Mouse (Mus musculus): ENCODE measurements around the gene Mad2l2.

Mad2l2 gene

GRCm38 (mm10) chr4:148149540-148149939 is 19.4 kb downstream of the Mad2l2 start:
- peak in 1 of 2 experiments; percentile 52 for DNase-seq

- no peak for DNase-seq
These were observed 20.1 kb downstream of the Mad2l2 start for GRCm38 (mm10) chr4:148150242-148150641.

DNA sequence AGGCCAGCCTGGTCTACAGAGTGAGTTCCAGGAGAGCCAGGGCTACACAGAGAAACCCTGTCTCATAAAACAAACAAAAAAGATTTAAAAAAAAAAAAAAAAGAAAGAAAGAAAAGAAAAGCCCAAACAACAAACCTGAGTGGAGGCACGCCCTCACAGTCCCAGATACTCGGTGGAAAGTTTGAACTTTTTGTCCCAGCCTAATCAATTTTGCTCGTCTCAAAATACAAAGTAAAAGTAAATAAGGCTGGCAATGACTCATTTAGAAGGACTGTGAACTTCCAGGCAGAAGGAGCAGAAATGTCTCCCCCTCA is 20.7 kb downstream of the Mad2l2 start:
- no peak for DNase-seq

DNA sequence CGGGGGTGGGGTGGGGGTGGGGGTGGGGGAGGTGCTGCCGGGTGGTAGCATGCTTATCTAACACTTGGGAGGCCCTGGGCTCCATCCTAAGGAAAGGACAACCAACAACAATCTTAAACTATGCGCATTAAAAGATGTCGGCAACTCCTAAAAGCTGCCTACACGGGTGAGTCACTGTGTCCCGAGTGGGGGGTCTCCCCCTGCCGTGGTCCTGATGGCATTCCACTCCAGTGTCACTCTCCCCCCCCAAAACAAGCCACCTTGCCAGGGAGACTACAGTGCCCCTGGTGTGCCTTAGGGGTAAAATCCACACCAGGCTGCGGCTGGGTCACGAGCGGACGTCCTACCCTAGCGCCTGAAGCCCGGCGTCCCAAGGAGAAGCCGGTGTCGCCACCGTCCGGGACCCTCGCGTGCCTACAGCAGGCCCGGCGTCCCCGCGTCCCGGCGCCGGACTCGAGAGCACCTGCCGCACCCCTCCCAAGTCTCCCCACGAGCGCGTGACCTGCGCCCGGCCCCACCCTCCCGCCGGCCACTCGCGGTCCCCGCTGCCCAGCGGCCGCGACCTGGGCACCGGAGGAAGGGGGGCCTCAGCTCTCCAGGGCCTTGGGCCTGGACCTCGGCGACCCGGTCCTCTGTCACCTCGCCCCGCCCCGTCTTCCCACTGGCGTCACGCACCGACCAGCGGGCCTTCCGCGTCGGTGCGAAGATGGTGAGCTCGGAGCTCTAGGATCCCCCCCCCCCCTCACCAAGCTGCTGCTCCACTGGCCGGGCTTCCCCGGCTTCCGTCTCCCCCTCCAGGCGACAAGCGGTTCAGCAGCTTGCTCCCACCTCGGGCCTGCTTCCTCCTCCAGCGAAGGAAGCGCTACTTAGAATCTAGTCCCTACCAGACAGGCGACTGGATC is 21.3 kb downstream of the Mad2l2 start, which contains the start of gene Fbxo6:
TSS of gene Fbxo6 (minus strand) at position 874 of the 902 bp plus-strand sequence.
- DNase-seq: peak; percentile 89 to 95

GRCm38 (mm10) chr4:148152547-148152946 is 22.4 kb downstream of the Mad2l2 start:
- no peak for DNase-seq

GRCm38 (mm10) chr4:148154006-148154405 is 23.8 kb downstream of the Mad2l2 start:
- no peak for DNase-seq

DNA sequence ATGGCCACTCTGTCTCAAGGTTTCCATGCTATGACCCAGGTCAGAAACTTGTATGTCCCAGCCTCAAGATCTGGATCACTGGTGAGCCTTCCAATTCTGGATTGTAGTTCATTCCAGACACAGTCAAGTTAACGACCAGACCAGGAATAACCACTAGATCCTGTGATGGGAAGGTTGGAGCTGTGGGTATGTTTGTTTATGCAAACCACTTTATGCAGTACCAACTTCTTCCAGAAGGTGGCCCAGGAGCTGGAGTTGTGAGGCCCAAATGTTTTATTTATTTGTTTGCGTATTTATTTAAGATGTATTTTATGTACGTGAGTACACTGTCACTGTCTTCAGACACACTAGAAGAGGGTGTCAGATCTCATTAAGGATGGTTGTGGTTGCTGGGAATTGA is 24.8 kb downstream of the Mad2l2 start:
- DNase-seq: peak in 1 of 2 experiments; percentile 79

GRCm38 (mm10) chr4:148158436-148159348 is 28.5 kb downstream of the Mad2l2 start:
- peak; percentile 29 to 62 for DNase-seq

DNA sequence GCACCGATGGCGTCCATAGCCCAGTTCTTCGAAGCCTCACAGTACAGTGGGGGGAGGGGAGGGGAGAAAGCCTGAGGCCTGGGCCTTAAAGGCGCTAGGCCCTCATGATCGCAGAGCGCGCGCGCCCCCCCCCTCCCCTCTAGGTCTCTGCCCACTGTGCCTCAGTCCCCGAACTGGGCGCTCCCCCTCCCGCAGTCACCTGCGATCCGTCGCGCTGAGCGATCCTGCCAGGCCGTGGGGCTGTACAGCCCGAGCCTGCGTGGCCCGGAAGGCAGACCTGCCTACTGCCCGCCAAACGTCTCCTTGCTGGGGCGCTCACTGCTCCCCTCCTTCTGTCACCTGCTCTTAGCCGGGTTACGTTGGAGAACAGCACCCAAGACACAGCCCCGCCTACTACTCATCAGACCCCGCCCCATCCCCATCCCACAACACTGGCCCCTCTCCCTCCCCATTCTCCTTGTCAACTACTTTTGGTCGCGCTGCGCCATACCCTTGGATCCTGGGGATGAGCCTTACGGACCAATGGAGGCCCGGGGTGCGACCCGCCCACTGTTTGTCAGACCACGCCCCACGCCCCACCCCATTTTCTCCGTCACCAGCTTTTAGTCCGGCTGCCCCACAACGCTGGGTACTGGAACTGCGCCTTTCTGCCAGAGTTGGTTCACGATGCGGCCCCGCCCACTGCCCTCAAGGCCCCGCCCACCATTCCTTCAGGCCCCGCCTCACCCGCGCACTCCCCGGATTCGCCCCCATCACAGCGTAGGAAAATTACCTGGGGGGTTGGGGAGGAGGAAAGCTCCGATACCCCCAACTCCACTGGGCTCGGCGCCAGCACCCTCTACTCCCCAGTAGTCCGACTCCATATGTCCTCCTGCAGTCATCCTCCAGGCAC is 29.6 kb downstream of the Mad2l2 start:
- peak; percentile 97 for DNase-seq

- peak; percentile 46 to 70 for DNase-seq
These were observed 30.5 kb downstream of the Mad2l2 start, which contains the start of the genes Fbxo44 and Fbxo2 for GRCm38 (mm10) chr4:148160436-148161390. Gene Fbxo44, minus strand, starts transcription at chr4:148160482. Gene Fbxo2, plus strand, starts transcription at chr4:148160621.

DNA sequence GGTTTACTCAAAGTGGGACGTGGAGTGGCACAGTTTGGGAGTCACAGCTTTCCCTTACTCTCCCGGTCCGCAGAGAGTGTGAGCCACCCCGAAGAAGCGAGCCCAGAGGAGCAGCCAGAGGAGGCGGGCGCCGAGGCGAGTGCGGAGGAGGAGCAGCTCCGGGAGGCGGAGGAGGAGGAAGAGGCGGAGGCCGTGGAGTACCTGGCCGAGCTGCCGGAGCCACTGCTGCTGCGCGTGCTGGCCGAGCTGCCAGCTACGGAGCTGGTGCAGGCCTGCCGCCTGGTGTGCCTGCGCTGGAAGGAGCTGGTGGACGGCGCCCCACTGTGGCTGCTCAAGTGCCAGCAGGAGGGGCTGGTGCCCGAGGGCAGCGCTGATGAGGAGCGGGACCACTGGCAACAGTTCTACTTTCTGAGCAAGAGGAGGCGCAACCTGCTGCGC is 33.8 kb downstream of the Mad2l2 start:
- peak; percentile 84 to 95 for DNase-seq

DNA sequence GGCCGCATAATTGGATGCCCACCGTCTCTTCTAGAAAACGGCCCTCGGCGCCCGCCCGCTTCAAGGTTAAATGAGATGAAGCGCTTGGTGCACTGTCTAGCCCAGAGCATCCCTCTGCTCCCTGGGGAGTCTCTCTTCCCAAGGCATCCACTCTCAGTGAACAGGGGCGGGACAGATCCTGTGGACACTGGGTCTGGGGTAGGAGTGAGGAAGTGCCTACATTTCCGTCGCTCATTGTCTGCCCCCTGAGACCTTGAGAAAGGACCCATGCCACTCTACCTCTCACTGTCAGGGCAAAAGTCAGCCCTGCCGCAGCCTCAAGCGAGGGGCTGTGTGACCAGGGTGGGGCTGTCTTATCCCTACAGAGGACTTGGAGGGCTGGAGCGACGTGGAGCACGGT is 34.3 kb downstream of the Mad2l2 start:
- no peak for DNase-seq

- DNase-seq: no peak
These were observed 35.4 kb downstream of the Mad2l2 start for GRCm38 (mm10) chr4:148165551-148165950.

GRCm38 (mm10) chr4:148166431-148166830 is 36.2 kb downstream of the Mad2l2 start:
- no peak for DNase-seq

DNA sequence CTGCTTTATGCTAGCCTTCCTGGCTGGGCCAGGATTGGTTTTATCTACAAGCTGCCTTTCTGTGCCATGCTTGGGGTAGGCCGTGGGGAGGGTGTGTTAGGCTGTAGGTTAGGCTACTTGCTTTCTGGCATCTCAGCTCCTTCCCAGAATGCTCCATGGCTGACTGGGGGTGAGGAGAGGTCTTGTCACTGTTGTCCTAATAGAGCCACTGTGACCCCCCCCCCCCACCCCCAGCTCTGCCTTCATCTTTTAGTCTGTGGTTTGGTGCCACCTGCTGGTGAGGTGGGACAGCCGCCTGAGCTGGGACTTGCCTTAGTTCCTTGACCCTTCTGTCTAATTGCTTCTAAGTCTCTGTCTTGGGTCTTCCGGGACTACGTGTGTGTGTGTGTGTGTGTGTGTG is 36.8 kb downstream of the Mad2l2 start:
- peak; percentile 77 to 87 for DNase-seq

DNA sequence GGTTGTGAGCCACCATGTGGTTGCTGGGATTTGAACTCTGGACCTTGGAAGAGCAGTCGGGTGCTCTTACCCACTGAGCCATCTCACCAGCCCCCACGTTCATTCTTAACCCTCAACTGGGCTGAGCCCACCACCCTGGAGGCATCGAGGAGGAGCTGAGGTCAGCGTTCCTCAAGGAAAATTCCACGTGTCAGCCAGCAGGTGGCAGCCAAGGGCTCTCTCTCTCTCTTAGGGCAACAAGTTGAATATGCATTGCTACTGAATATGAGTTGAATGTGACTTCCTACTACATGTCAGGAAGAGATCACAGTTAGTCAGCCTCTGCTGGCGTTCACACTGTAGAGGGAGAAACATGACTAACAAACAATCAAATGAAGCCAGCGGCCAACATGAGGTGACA is 38.1 kb downstream of the Mad2l2 start:
- peak; percentile 61 to 63 for DNase-seq

DNA sequence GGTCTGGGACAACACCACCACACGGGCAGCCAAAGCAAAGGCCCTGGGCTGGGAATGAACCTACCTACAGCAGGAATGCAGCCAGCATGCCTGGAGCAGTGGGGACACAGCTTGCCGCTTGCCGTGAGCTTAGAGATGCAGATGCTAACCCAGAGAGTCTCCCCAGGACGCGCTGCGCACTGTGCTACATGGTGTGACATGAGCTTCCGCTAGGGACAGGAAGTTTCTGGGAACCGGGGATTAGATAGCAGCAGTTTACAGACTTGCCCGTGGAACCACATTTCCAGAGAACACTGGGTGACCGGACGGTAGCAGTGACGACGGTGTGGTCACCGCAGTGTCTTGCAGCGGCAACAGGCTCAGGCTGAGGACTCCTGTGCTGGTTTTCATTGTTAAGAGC is 39.4 kb downstream of the Mad2l2 start:
- DNase-seq: no peak

- peak in 1 of 2 experiments; percentile 53 for DNase-seq
These were observed 40.7 kb downstream of the Mad2l2 start for GRCm38 (mm10) chr4:148170842-148171241.

DNA sequence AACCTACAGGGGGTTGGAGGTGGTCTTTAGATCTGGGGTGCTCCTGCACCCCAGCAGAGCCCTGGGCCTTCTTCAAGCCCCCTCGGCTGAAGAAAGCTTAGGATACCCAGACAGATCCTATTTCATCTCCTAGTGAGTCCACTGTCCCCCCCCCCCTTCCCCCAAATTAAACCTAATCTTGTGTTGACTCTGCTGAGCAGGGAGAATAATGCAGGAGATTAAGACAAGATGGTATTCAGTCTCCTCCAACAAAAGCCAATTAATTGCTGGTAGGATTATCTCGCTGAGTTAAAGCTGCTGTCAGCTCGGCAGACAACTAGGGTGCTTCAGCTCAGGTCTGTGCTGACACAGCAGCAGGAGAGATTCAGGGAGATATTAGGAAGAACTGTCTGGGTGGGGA is 41.1 kb downstream of the Mad2l2 start:
- no peak for DNase-seq

DNA sequence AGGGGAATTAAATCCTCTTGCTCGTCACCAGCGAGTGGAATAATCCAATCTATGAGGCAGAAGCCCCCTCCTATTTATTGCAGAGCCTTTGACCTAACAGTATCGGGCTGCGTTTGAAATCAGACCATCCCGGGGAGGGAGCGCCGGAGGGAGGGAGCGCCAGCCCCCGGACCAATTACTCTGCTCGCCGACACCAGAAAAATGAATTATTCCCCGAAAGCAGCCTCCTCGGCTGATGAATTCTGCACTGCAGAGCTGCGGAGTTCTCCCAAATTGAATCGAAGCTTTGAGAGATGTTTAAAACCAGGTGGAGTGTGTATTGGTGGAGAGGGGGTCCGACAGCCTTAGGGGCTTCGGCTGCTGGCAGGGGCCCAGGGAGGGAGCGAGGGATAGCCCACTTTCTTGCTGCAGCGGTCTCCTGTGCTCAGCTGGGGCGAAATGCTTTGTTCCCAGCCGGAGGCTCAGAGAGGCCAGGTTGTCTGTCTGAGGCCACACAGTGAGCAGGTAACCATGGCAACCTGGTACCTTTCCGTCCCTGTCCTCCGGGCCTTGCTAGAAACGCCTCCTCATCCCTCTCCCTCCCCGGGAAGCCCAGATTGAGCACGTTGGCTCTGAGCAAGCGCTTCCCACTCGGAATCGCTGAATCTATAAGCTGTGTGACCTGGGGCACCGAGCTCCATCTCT is 43.8 kb downstream of the Mad2l2 start:
- no peak for DNase-seq

DNA sequence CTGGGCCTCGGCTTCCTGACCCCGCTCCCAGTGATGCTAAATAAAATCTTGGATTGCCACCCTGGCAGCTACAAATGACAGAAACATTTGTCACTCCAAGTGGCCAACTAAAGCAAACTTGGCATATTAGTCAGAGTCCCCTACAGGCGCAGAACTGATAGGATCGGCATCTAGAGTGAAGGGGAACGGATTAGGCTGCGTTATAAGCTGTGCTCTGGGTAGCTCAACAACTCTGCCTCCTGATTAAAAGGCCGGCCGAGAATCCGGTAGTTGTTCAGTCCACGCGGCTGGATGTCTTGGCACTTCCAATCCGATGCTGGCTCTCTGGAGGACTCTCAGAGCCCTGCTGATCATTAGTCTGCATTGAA is 44.3 kb downstream of the Mad2l2 start:
- no peak for DNase-seq

Data from kidney, postnatal 25 days (tissue).